In genomic region chr2:110710055-110710720, GRCm38 (mm10) we compare ENCODE assay signal across 11 mouse cellular contexts. TPM values are rescaled to one million over a fixed set of nuclear protein-coding genes. Genes with fewer than 3 reads are reported as not detected.
DNase-seq lines count a peak whose midpoint lies in the region; ATAC-seq and TF ChIP-seq lines count a peak whose summit lies in the region.
"Had no signal": no experiment of that assay in that cellular context is flagged by ENCODE, and none has a peak within 500 bp of the region (broad histone marks: within the 10 kb centered on the region; RNA-seq: fewer than 3 reads in every experiment).

No protein-coding gene starts in this region.

- DNase-seq in gastrocnemius, adult 18-20 months (ENCODE audit: low spot score): peak; percentile 18
- no peak for DNase-seq in gastrocnemius, adult 8-10 months (ENCODE audit: low spot score in 2 of 2)
- peak; percentile 4 for DNase-seq in adipocyte (ENCODE audit: low spot score)
- DNase-seq in heart, adult 8-10 months (ENCODE audit: low spot score): peak; percentile 22
- peak; percentile 6 for DNase-seq in lung, postnatal 10 days
- DNase-seq in thymus, adult 2 months: no peak
- DNase-seq in midbrain, postnatal 0 days (ENCODE audit: low spot score): no peak

- no peaks in the 10 kb centered on the region for H3K36me3 ChIP-seq in thymus, adult 2 months (ENCODE audit: control insufficient read depth, insufficient read depth, low read length)
- no peaks in the 10 kb centered on the region for H3K36me3 ChIP-seq in midbrain, postnatal 0 days (ENCODE audit: insufficient read depth, low read length)
- H3K36me3 ChIP-seq: limb, embryonic 15.5 days; neural tube, embryonic 12.5 days had no signal

- TF ChIP-seq POLR2A in thymus, adult 2 months (IDR thresholded peaks at IDR 0.05; ENCODE audit: control insufficient read depth, extremely low read depth, insufficient read depth, low read length, poor library complexity): no peak

- H3K9ac ChIP-seq in midbrain, postnatal 0 days (replicated peaks; ENCODE audit: low read length, poor library complexity, severe bottlenecking): no peak overlapping the region
- H3K9ac ChIP-seq: limb, embryonic 15.5 days; neural tube, embryonic 12.5 days had no signal

- no peak overlapping the region for H3K27ac ChIP-seq in thymus, adult 2 months (ENCODE audit: control insufficient read depth, insufficient read depth, low read length)
- H3K27ac ChIP-seq in midbrain, postnatal 0 days (ENCODE audit: low read depth, low read length): no peak overlapping the region
- H3K27ac ChIP-seq: limb, embryonic 15.5 days; neural tube, embryonic 12.5 days had no signal

- no peaks in the 10 kb centered on the region for H3K27me3 ChIP-seq in thymus, adult 2 months (ENCODE audit: control insufficient read depth, insufficient read depth, low read length)
- no peaks in the 10 kb centered on the region for H3K27me3 ChIP-seq in midbrain, postnatal 0 days (ENCODE audit: insufficient read depth, low read length)
- H3K27me3 ChIP-seq: CH12.LX; limb, embryonic 15.5 days; neural tube, embryonic 12.5 days had no signal

- no peak overlapping the region for H3K4me2 ChIP-seq in midbrain, postnatal 0 days (ENCODE audit: low read depth, low read length, poor library complexity, severe bottlenecking)
- H3K4me2 ChIP-seq: limb, embryonic 15.5 days; neural tube, embryonic 12.5 days had no signal

- H3K9me3 ChIP-seq in midbrain, postnatal 0 days (ENCODE audit: low read length): no peaks in the 10 kb centered on the region
- H3K9me3 ChIP-seq: limb, embryonic 15.5 days; neural tube, embryonic 12.5 days had no signal

- WGBS in thymus, adult 2 months: 81% methylated on average over 10 of the region's 10 CpGs
- 72% methylated on average over 10 of the region's 10 CpGs for WGBS in midbrain, postnatal 0 days

- H3K4me1 ChIP-seq in thymus, adult 2 months (replicated peaks; ENCODE audit: control insufficient read depth, insufficient read depth, low read length): no peaks in the 10 kb centered on the region
- no peaks in the 10 kb centered on the region for H3K4me1 ChIP-seq in midbrain, postnatal 0 days (ENCODE audit: insufficient read depth, low read length)
- H3K4me1 ChIP-seq: limb, embryonic 15.5 days; neural tube, embryonic 12.5 days had no signal

- TF ChIP-seq CTCF in thymus, adult 2 months (IDR thresholded peaks at IDR 0.05; ENCODE audit: borderline replicate concordance, control insufficient read depth, extremely low read depth, insufficient read depth, low read length, poor library complexity): no peak
- no peak for TF ChIP-seq CTCF in midbrain, postnatal 0 days (IDR thresholded peaks at IDR 0.05)

- ATAC-seq in granulocyte monocyte progenitor cell, adult 5-6 weeks (replicated peaks; ENCODE audit: poor library complexity, severe bottlenecking): no peak
- ATAC-seq in midbrain, postnatal 0 days (ENCODE audit: low FRiP score): no peak

- no peak overlapping the region for H3K4me3 ChIP-seq in thymus, adult 2 months (ENCODE audit: control insufficient read depth, insufficient read depth, low read length)
- H3K4me3 ChIP-seq in midbrain, postnatal 0 days (ENCODE audit: low read depth, low read length): no peak overlapping the region
- H3K4me3 ChIP-seq: limb, embryonic 15.5 days; neural tube, embryonic 12.5 days had no signal

RNA-seq across cellular contexts. Expression of gene Muc15, which starts 11.0 kb away (rescaled TPM):
- total RNA-seq in gastrocnemius, adult 18-20 months (2021): under 1 TPM in 1 of 2 experiments, not detected in 1; 0.16 TPM
- total RNA-seq in gastrocnemius, adult 8-10 months (2022): not detected
- total RNA-seq in heart, adult 8-10 months (2022): not detected
- polyA plus RNA-seq in thymus, adult 2 months (2012; rRNA removed): 0.20 and 0.32 TPM in 2 replicates
- total RNA-seq in granulocyte monocyte progenitor cell, adult 5-6 weeks (2014; fragmentation: Nextera tagmentation): not detected in 2 replicates
- total RNA-seq in granulocyte monocyte progenitor cell, adult 5-6 weeks (2017): not detected in 2 replicates
- total RNA-seq in midbrain, postnatal 0 days (2014; rRNA removed): 0.27 and 0.33 TPM in 2 replicates
- polyA plus RNA-seq in midbrain, postnatal 0 days (2015; fragmentation: Nextera tagmentation; extraction: Ambion mirVana): 0.39 and 0.58 TPM in 2 replicates
- total RNA-seq: CH12.LX had no signal
- polyA plus RNA-seq: neural tube, embryonic 12.5 days had no signal

Comparison
In these comparisons a context has a peak if more than half of its experiments do, and no peak if none do; other contexts are left out.
1. DNase-seq: peak in gastrocnemius, adult 18-20 months (single experiment), adipocyte (single experiment), heart, adult 8-10 months (single experiment) and lung, postnatal 10 days (single experiment); none in gastrocnemius, adult 8-10 months (0 of 2), thymus, adult 2 months (single experiment) and midbrain, postnatal 0 days (single experiment).